Comparison of ENCODE assay signal across 8 mouse cellular contexts in genomic region chr17:28015068-28015730, GRCm38 (mm10).
DNase-seq lines count a peak whose midpoint lies in the region; ATAC-seq lines count a peak whose summit lies in the region.

No protein-coding gene starts in this region.

- peak overlapping the region; percentile 94 for H3K27ac ChIP-seq in kidney, embryonic 15.5 days
- peak overlapping the region; percentile 88 for H3K27ac ChIP-seq in heart, embryonic 12.5 days (ENCODE audit: poor library complexity, severe bottlenecking)
- peak overlapping the region; percentile 73 for H3K27ac ChIP-seq in limb, embryonic 13.5 days
- H3K27ac ChIP-seq in midbrain, embryonic 12.5 days (replicated peaks), result peak overlapping the region; percentile 32; the same call in 1 of the 2 replicates

- H3K9me3 ChIP-seq in kidney, embryonic 15.5 days (replicated peaks), result no peaks in the 10 kb centered on the region
- no peaks in the 10 kb centered on the region for H3K9me3 ChIP-seq in heart, embryonic 12.5 days (replicated peaks)
- no peaks in the 10 kb centered on the region for H3K9me3 ChIP-seq in limb, embryonic 13.5 days
- H3K9me3 ChIP-seq in midbrain, embryonic 12.5 days, result no peaks in the 10 kb centered on the region

- WGBS in kidney, embryonic 15.5 days, result 59% methylated on average over 17 of the region's 17 CpGs
- WGBS in heart, embryonic 12.5 days, result 48% methylated on average over 17 of the region's 17 CpGs
- 78% methylated on average over 17 of the region's 17 CpGs for WGBS in limb, embryonic 13.5 days
- 85% methylated on average over 17 of the region's 17 CpGs for WGBS in midbrain, embryonic 12.5 days

- H3K4me2 ChIP-seq in kidney, embryonic 15.5 days, result no peak overlapping the region
- H3K4me2 ChIP-seq in heart, embryonic 12.5 days, result no peak overlapping the region
- no peak overlapping the region for H3K4me2 ChIP-seq in limb, embryonic 13.5 days (replicated peaks)
- no peak overlapping the region for H3K4me2 ChIP-seq in midbrain, embryonic 12.5 days (replicated peaks)

- DNase-seq in kidney, adult 18-20 months, result no peak
- DNase-seq in urinary bladder, postnatal 36 days (ENCODE audit: low spot score in 2 of 2), result no peak
- no peak for DNase-seq in cerebellum, adult 11-12 months
- no peak for DNase-seq in urinary bladder, postnatal 14 days (ENCODE audit: low spot score)

- no peak overlapping the region for H3K4me3 ChIP-seq in kidney, embryonic 15.5 days (replicated peaks)
- no peak overlapping the region for H3K4me3 ChIP-seq in heart, embryonic 12.5 days
- no peak overlapping the region for H3K4me3 ChIP-seq in limb, embryonic 13.5 days
- H3K4me3 ChIP-seq in midbrain, embryonic 12.5 days, result no peak overlapping the region

- peaks cover 79% of the 10 kb centered on the region for H3K4me1 ChIP-seq in kidney, embryonic 15.5 days
- H3K4me1 ChIP-seq in heart, embryonic 12.5 days (replicated peaks), result peaks cover 90% of the 10 kb centered on the region
- peaks cover 55% of the 10 kb centered on the region for H3K4me1 ChIP-seq in limb, embryonic 13.5 days
- peaks cover 54% of the 10 kb centered on the region for H3K4me1 ChIP-seq in midbrain, embryonic 12.5 days

- ATAC-seq in kidney, embryonic 15.5 days (replicated peaks; ENCODE audit: low FRiP score), result no peak
- ATAC-seq in heart, embryonic 12.5 days (ENCODE audit: insufficient number of reproducible peaks, low FRiP score), result peak; percentile 71
- ATAC-seq in limb, embryonic 13.5 days (ENCODE audit: low FRiP score, low read depth), result no peak
- ATAC-seq in midbrain, embryonic 12.5 days (ENCODE audit: low FRiP score, low read depth), result no peak

- no peaks in the 10 kb centered on the region for H3K27me3 ChIP-seq in kidney, embryonic 15.5 days
- no peaks in the 10 kb centered on the region for H3K27me3 ChIP-seq in heart, embryonic 12.5 days (replicated peaks)
- no peaks in the 10 kb centered on the region for H3K27me3 ChIP-seq in limb, embryonic 13.5 days
- no peaks in the 10 kb centered on the region for H3K27me3 ChIP-seq in midbrain, embryonic 12.5 days

- no peak overlapping the region for H3K9ac ChIP-seq in kidney, embryonic 15.5 days
- H3K9ac ChIP-seq in heart, embryonic 12.5 days, result 0 out of 2 replicates have a peak overlapping the region, but pooled peaks have one; percentile 18
- peak overlapping the region; percentile 4; the same call in 1 of the 2 replicates for H3K9ac ChIP-seq in limb, embryonic 13.5 days
- 0 out of 2 replicates have a peak overlapping the region, but pooled peaks have one; percentile 1 for H3K9ac ChIP-seq in midbrain, embryonic 12.5 days (replicated peaks)

- H3K36me3 ChIP-seq in kidney, embryonic 15.5 days, result no peaks in the 10 kb centered on the region
- no peaks in the 10 kb centered on the region for H3K36me3 ChIP-seq in heart, embryonic 12.5 days
- peaks cover 8% of the 10 kb centered on the region for H3K36me3 ChIP-seq in limb, embryonic 13.5 days
- H3K36me3 ChIP-seq in midbrain, embryonic 12.5 days, result 0 out of 2 replicates have a peak, but pooled peaks cover 4% of the 10 kb centered on the region

Comparison
In these comparisons a context has a peak if more than half of its experiments do, and no peak if none do; other contexts are left out.
1. H3K27ac ChIP-seq: peak in every context shown above with its lines; median percentile 94 in kidney, embryonic 15.5 days; 88 in heart, embryonic 12.5 days; 73 in limb, embryonic 13.5 days; 32 in midbrain, embryonic 12.5 days.